Mouse (Mus musculus): ENCODE data around the gene Bace1. TPM values are rescaled to one million over a fixed set of nuclear protein-coding genes. Genes with fewer than 3 reads are reported as not detected.
"Not testable (repeated sequence)": the region's sequence is repeated elsewhere in the genome, so short reads cannot be mapped to it uniquely, and the experiment has no call there.

The Bace1 gene
- polyA plus RNA-seq, 1 experiment from 2014 or later = 18.5 TPM

GRCm38 (mm10) chr9:45840331-45840730 is 2.0 kb downstream of the Bace1 start:
- peak overlapping the region; percentile 81; the same call in 1 of the 2 replicates for H3K4me3 ChIP-seq
- no peak overlapping the region for H3K27ac ChIP-seq
- peaks cover 36% of the 10 kb centered on the region for H3K4me1 ChIP-seq
- no peaks in the 10 kb centered on the region for H3K9me3 ChIP-seq
- H3K36me3 ChIP-seq (replicated peaks) = no peaks in the 10 kb centered on the region
- DNase-seq (ENCODE audit: extremely low spot score, low spot score) = no peak
- no peaks in the 10 kb centered on the region for H3K27me3 ChIP-seq (ENCODE audit: poor library complexity, severe bottlenecking)
- WGBS = 77% methylated on average over 5 of the region's 5 CpGs

GRCm38 (mm10) chr9:45841458-45841857 is 3.1 kb downstream of the Bace1 start:
- Histone ChIP-seq H3K4me1 (peaks cover 39% of the 10 kb centered on the region), H3K4me3 (no peak overlapping the region), H3K9me3 (no peaks in the 10 kb centered on the region), H3K27ac (no peak overlapping the region), H3K27me3 (ENCODE audit: poor library complexity, severe bottlenecking) (no peaks in the 10 kb centered on the region), H3K36me3 (replicated peaks) (no peaks in the 10 kb centered on the region)
- no peak for DNase-seq (ENCODE audit: extremely low spot score, low spot score)
- WGBS = 88% methylated on average over 6 of the region's 6 CpGs

GRCm38 (mm10) chr9:45843007-45843406 is 4.6 kb downstream of the Bace1 start:
- Histone ChIP-seq H3K4me1 (peaks cover 37% of the 10 kb centered on the region), H3K4me3 (no peak overlapping the region), H3K9me3 (no peaks in the 10 kb centered on the region), H3K27ac (no peak overlapping the region), H3K27me3 (ENCODE audit: poor library complexity, severe bottlenecking) (no peaks in the 10 kb centered on the region), H3K36me3 (replicated peaks) (no peaks in the 10 kb centered on the region)
- DNase-seq (ENCODE audit: extremely low spot score, low spot score) = no peak
- 87% methylated on average over 5 of the region's 5 CpGs for WGBS

GRCm38 (mm10) chr9:45843780-45844179 is 5.4 kb downstream of the Bace1 start:
- H3K9me3 ChIP-seq = no peaks in the 10 kb centered on the region
- DNase-seq (ENCODE audit: extremely low spot score, low spot score) = no peak
- WGBS = 92% methylated on average over 1 of the region's 1 CpGs
- no peak overlapping the region for H3K4me3 ChIP-seq
- H3K27me3 ChIP-seq (ENCODE audit: poor library complexity, severe bottlenecking) = no peaks in the 10 kb centered on the region
- H3K27ac ChIP-seq = no peak overlapping the region
- peaks cover 31% of the 10 kb centered on the region for H3K4me1 ChIP-seq
- no peaks in the 10 kb centered on the region for H3K36me3 ChIP-seq (replicated peaks)

GRCm38 (mm10) chr9:45845541-45845940 is 7.2 kb downstream of the Bace1 start:
- WGBS = 88% methylated on average over 3 of the region's 3 CpGs
- H3K4me3 ChIP-seq = no peak overlapping the region
- DNase-seq (ENCODE audit: extremely low spot score, low spot score) = no peak

DNA sequence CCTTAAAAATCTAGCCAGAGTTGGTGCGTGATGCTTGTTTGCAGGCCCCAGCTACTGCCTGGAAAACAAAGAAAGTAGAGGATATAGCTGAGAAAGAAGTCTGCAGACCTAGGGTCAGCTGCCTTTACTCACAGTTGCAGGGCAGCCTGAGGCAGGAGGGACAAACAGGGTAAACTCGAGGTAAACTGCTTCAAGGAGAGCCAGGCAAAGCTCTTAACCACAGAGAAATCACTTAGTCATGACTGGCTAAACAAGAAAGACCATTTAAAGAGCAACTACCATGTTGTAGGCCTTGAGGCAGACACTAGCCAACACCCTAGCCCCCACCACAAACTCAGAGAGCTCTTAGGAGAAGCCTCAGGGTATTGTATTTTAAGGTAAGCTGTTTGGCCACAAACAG is 7.8 kb downstream of the Bace1 start:
- H3K4me3 ChIP-seq; DNase-seq (ENCODE audit: extremely low spot score, low spot score); H3K27me3 ChIP-seq (ENCODE audit: poor library complexity, severe bottlenecking); H3K9me3 ChIP-seq; H3K36me3 ChIP-seq (replicated peaks); H3K4me1 ChIP-seq; H3K27ac ChIP-seq: not testable (repeated sequence)
- 79% methylated on average over 2 of the region's 2 CpGs for WGBS

More at GRCm38 (mm10) chr9:45845541-45845940, 7.2 kb downstream of the Bace1 start:
- H3K27me3 ChIP-seq (ENCODE audit: poor library complexity, severe bottlenecking) = no peaks in the 10 kb centered on the region
- no peaks in the 10 kb centered on the region for H3K9me3 ChIP-seq
- no peaks in the 10 kb centered on the region for H3K36me3 ChIP-seq (replicated peaks)
- peaks cover 14% of the 10 kb centered on the region for H3K4me1 ChIP-seq
- H3K27ac ChIP-seq = no peak overlapping the region

DNA sequence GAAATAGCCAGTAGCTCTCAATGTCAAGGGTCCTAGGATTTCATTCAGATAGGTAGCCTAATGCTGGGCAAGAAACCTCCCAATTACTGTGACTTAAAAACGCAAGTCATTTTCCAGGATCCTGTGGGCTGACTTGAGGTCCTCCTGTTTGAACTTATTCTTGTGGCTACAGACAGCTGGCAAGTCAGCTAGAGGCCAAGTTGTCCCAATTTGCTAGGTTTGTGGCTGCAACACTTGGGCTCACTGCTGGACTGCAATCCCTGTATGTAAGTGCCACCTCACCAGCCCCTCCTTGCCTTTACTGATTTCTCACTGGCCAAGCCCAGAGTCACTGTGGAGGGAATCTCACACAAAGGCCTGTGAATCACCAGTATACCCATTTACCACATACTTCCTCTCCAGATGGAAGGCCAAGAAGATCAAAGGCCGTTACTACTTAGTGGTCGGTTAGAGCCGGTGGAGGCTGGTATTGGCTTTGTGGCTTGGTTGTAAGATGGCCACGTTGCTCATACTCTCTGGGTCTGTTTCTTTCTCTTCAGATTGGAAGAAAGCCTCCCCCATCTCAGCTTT is 8.6 kb downstream of the Bace1 start:
- no peak for DNase-seq (ENCODE audit: extremely low spot score, low spot score)
- Histone ChIP-seq H3K27me3 (ENCODE audit: poor library complexity, severe bottlenecking) (no peaks in the 10 kb centered on the region), H3K9me3 (no peaks in the 10 kb centered on the region), H3K36me3 (replicated peaks) (no peaks in the 10 kb centered on the region), H3K4me1 (peaks cover 4% of the 10 kb centered on the region; the same call in 1 of the 2 replicates), H3K27ac (no peak overlapping the region), H3K4me3 (no peak overlapping the region)
- 90% methylated on average over 5 of the region's 5 CpGs for WGBS

GRCm38 (mm10) chr9:45849528-45850408 is 11.4 kb downstream of the Bace1 start:
- DNase-seq (ENCODE audit: extremely low spot score, low spot score) = no peak
- Histone ChIP-seq H3K4me1 (peaks cover 4% of the 10 kb centered on the region; the same call in 1 of the 2 replicates), H3K36me3 (replicated peaks) (peaks cover 14% of the 10 kb centered on the region), H3K27ac (no peak overlapping the region), H3K9me3 (no peaks in the 10 kb centered on the region), H3K27me3 (ENCODE audit: poor library complexity, severe bottlenecking) (no peaks in the 10 kb centered on the region), H3K4me3 (no peak overlapping the region)
- WGBS = 74% methylated on average over 9 of the region's 9 CpGs

- no peaks in the 10 kb centered on the region for H3K4me1 ChIP-seq
- DNase-seq (ENCODE audit: extremely low spot score, low spot score) = no peak
- WGBS = 92% methylated on average over 8 of the region's 8 CpGs
- no peaks in the 10 kb centered on the region for H3K27me3 ChIP-seq (ENCODE audit: poor library complexity, severe bottlenecking)
- H3K27ac ChIP-seq = no peak overlapping the region
- peaks cover 22% of the 10 kb centered on the region for H3K36me3 ChIP-seq (replicated peaks)
- H3K4me3 ChIP-seq = no peak overlapping the region
- H3K9me3 ChIP-seq = no peaks in the 10 kb centered on the region
Measured at GRCm38 (mm10) chr9:45850528-45851155, 12.3 kb downstream of the Bace1 start.

DNA sequence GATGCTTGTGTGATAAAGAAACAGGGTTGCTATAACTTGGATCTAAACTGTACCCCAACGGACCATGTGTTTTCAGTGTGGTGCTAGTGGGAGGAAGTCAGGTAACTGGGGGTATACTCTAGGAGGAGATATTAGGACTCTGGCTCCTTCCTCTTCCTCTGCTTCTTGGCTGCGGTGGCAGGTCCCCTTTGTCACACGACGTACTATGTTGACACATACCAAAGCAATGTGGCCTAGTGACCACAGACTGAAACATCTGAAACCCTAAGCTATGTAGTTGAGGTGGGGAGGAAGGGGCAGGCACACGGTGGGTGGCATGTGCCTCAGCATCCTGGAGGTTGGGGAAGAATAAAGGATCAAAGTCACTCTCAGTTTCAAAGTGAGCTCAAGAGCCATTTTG is 12.9 kb downstream of the Bace1 start:
- no peak overlapping the region for H3K4me3 ChIP-seq
- H3K27ac ChIP-seq = no peak overlapping the region
- H3K36me3 ChIP-seq (replicated peaks) = peaks cover 29% of the 10 kb centered on the region
- H3K4me1 ChIP-seq = no peaks in the 10 kb centered on the region
- H3K9me3 ChIP-seq = no peaks in the 10 kb centered on the region
- no peaks in the 10 kb centered on the region for H3K27me3 ChIP-seq (ENCODE audit: poor library complexity, severe bottlenecking)
- DNase-seq (ENCODE audit: extremely low spot score, low spot score) = no peak
- WGBS = 79% methylated on average over 5 of the region's 5 CpGs

- WGBS = 91% methylated on average over 2 of the region's 2 CpGs
- DNase-seq (ENCODE audit: extremely low spot score, low spot score) = no peak
- H3K36me3 ChIP-seq (replicated peaks) = peaks cover 32% of the 10 kb centered on the region
- no peaks in the 10 kb centered on the region for H3K9me3 ChIP-seq
- no peak overlapping the region for H3K4me3 ChIP-seq
- H3K4me1 ChIP-seq = no peaks in the 10 kb centered on the region
- H3K27ac ChIP-seq = no peak overlapping the region
- no peaks in the 10 kb centered on the region for H3K27me3 ChIP-seq (ENCODE audit: poor library complexity, severe bottlenecking)
Measured at GRCm38 (mm10) chr9:45851776-45852175, 13.4 kb downstream of the Bace1 start.

DNA sequence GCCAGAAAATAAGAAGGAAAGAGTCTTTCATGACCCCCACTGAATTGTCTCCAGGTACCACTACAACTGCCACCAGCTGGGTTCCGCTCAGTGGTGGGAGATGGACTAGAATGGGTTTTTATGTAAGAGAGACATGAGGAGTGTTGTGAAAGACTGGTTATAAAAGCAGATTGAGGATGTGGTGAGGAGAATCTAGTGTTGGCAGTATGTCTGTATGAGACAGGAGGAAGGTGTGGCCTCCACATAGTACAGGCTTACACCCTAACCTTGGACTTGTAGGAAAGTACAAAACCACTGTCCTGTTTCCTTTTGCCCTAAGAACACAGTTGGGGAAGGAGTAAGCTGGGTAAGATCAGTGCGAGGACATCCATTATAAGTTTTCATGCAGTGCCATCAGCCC is 15.3 kb downstream of the Bace1 start:
- H3K4me3 ChIP-seq = no peak overlapping the region
- no peaks in the 10 kb centered on the region for H3K27me3 ChIP-seq (ENCODE audit: poor library complexity, severe bottlenecking)
- peaks cover 51% of the 10 kb centered on the region for H3K36me3 ChIP-seq (replicated peaks)
- no peaks in the 10 kb centered on the region for H3K4me1 ChIP-seq
- no peaks in the 10 kb centered on the region for H3K9me3 ChIP-seq
- 92% methylated on average over 2 of the region's 2 CpGs for WGBS
- no peak for DNase-seq (ENCODE audit: extremely low spot score, low spot score)
- H3K27ac ChIP-seq = no peak overlapping the region

- no peak overlapping the region for H3K27ac ChIP-seq
- H3K4me3 ChIP-seq = no peak overlapping the region
- no peaks in the 10 kb centered on the region for H3K4me1 ChIP-seq
- WGBS = 64% methylated on average over 1 of the region's 1 CpGs
- no peaks in the 10 kb centered on the region for H3K9me3 ChIP-seq
- H3K36me3 ChIP-seq (replicated peaks) = peaks cover 55% of the 10 kb centered on the region
- H3K27me3 ChIP-seq (ENCODE audit: poor library complexity, severe bottlenecking) = no peaks in the 10 kb centered on the region
- DNase-seq (ENCODE audit: extremely low spot score, low spot score) = no peak
Measured at GRCm38 (mm10) chr9:45854136-45854535, 15.8 kb downstream of the Bace1 start.

All from forebrain, embryonic 10.5 days (tissue).